ENCODE assay signal across 9 mouse cellular contexts in genomic region chr8:94171321-94171755, GRCm38 (mm10). TPM values are rescaled to one million over a fixed set of nuclear protein-coding genes. Genes with fewer than 3 reads are reported as not detected.
DNase-seq lines count a peak whose midpoint lies in the region; ATAC-seq and TF ChIP-seq lines count a peak whose summit lies in the region.
"Had no signal": no experiment of that assay in that cellular context is flagged by ENCODE, and none has a peak within 500 bp of the region (broad histone marks: within the 10 kb centered on the region; RNA-seq: fewer than 3 reads in every experiment).

No protein-coding gene starts in this region.

- no peak for TF ChIP-seq CTCF in left cerebral cortex, adult 2 months (IDR thresholded peaks at IDR 0.05)
- no peak for TF ChIP-seq CTCF in bone marrow macrophage, adult 2 months (IDR thresholded peaks at IDR 0.05; ENCODE audit: low read depth, low read length)

- H3K4me3 ChIP-seq in left cerebral cortex, adult 2 months: peak overlapping the region; percentile 47; the same call in 1 of the 2 replicates
- peak overlapping the region; percentile 87; the same call in 1 of the 2 replicates for H3K4me3 ChIP-seq in bone marrow macrophage, adult 2 months (ENCODE audit: insufficient read depth, low read length)
- peak overlapping the region; percentile 40 for H3K4me3 ChIP-seq in kidney, embryonic 14.5 days (ENCODE audit: low read length)

- H3K9ac ChIP-seq in kidney, embryonic 14.5 days (ENCODE audit: low read depth, low read length): no peak overlapping the region

- peak overlapping the region; percentile 63 for H3K27ac ChIP-seq in left cerebral cortex, adult 2 months
- no peak overlapping the region for H3K27ac ChIP-seq in bone marrow macrophage, adult 2 months (ENCODE audit: insufficient read depth, low read depth, low read length)
- H3K27ac ChIP-seq in kidney, embryonic 14.5 days (ENCODE audit: low read depth, low read length): no peak overlapping the region

- peaks cover 54% of the 10 kb centered on the region for H3K27me3 ChIP-seq in kidney, embryonic 14.5 days (ENCODE audit: control insufficient read depth, insufficient read depth, low read length)

- no peak for TF ChIP-seq POLR2A in bone marrow macrophage, adult 2 months (IDR thresholded peaks at IDR 0.05; ENCODE audit: borderline replicate concordance, low read depth, low read length)

- DNase-seq in left cerebral cortex, adult 2 months (ENCODE audit: extremely low spot score in 1 of 2, low spot score in 2 of 2): peak in 1 of 2 experiments; percentile 47
- DNase-seq in left cerebral cortex, adult 8-10 months (ENCODE audit: low spot score in 2 of 2): no peak
- DNase-seq in heart, adult 9 months (ENCODE audit: low spot score in 2 of 2): peak; percentile 56 to 69
- DNase-seq in lung, postnatal 36 days: peak; percentile 37
- no peak for DNase-seq in ovary, postnatal 10 days (ENCODE audit: low spot score)
- DNase-seq in cerebellum, adult 11 months: no peak

- H3K9me3 ChIP-seq in kidney, embryonic 14.5 days (ENCODE audit: control insufficient read depth, low read length): no peaks in the 10 kb centered on the region

- peak overlapping the region; percentile 85 for H3K4me2 ChIP-seq in kidney, embryonic 14.5 days (replicated peaks; ENCODE audit: low read depth, low read length)

- intact Hi-C loops in left cerebral cortex, adult 2 months (cut with DNase I): no loop called here

- ATAC-seq in kidney, embryonic 14.5 days (ENCODE audit: low FRiP score, low TSS enrichment): no peak

- no peaks in the 10 kb centered on the region for H3K36me3 ChIP-seq in kidney, embryonic 14.5 days (ENCODE audit: control insufficient read depth, insufficient read depth, low read length)

- peaks cover 17% of the 10 kb centered on the region for H3K4me1 ChIP-seq in bone marrow macrophage, adult 2 months (ENCODE audit: control insufficient read depth, insufficient read depth, low read length)
- H3K4me1 ChIP-seq in kidney, embryonic 14.5 days (ENCODE audit: control insufficient read depth, insufficient read depth, low read length): peaks cover 21% of the 10 kb centered on the region

- 26% methylated on average over 10 of the region's 10 CpGs for WGBS in kidney, embryonic 14.5 days

RNA-seq across cellular contexts. Expression of gene Mt2, which starts 1.1 kb away (rescaled TPM):
- 100 to 1,000 TPM; 384 to 423 TPM for total RNA-seq in left cerebral cortex, adult 2 months (2021)
- total RNA-seq in left cerebral cortex, adult 8-10 months (2022): 100 to 1,000 TPM; 287 to 602 (median 391) TPM
- 9.4 and 11.8 TPM in 2 replicates for polyA plus RNA-seq in bone marrow macrophage, adult 2 months (2012; ENCODE audit: insufficient read depth, insufficient read length, missing spikeins)
- polyA plus RNA-seq in kidney, embryonic 14.5 days (2014; fragmentation: Nextera tagmentation; extraction: Ambion mirVana): 58.3 and 67.5 TPM in 2 replicates

RNA-seq across cellular contexts. Expression of gene Mt1, which starts 7.5 kb away (rescaled TPM):
- total RNA-seq in left cerebral cortex, adult 2 months (2021): 100 to 1,000 TPM; 490 to 507 TPM
- total RNA-seq in left cerebral cortex, adult 8-10 months (2022): 100 to 1,000 TPM; 307 to 666 (median 449) TPM
- 218 and 271 TPM in 2 replicates for polyA plus RNA-seq in bone marrow macrophage, adult 2 months (2012; ENCODE audit: insufficient read depth, insufficient read length, missing spikeins)
- polyA plus RNA-seq in kidney, embryonic 14.5 days (2014; fragmentation: Nextera tagmentation; extraction: Ambion mirVana): 123 and 166 TPM in 2 replicates

RNA-seq across cellular contexts. Expression of gene Mt3, which starts 18.9 kb away (rescaled TPM):
- 100 to 1,000 TPM; 848 to 875 TPM for total RNA-seq in left cerebral cortex, adult 2 months (2021)
- 100 to 1,000 TPM; 785 to 962 (median 864) TPM for total RNA-seq in left cerebral cortex, adult 8-10 months (2022)
- not detected in 2 replicates for polyA plus RNA-seq in bone marrow macrophage, adult 2 months (2012; ENCODE audit: insufficient read depth, insufficient read length, missing spikeins)
- 0.60 and 1.7 TPM in 2 replicates for polyA plus RNA-seq in kidney, embryonic 14.5 days (2014; fragmentation: Nextera tagmentation; extraction: Ambion mirVana)

RNA-seq across cellular contexts. Expression of gene Mt4, which starts 34.3 kb away (rescaled TPM):
- total RNA-seq in left cerebral cortex, adult 2 months (2021): not detected
- total RNA-seq in left cerebral cortex, adult 8-10 months (2022): not detected
- not detected in 2 replicates for polyA plus RNA-seq in bone marrow macrophage, adult 2 months (2012; ENCODE audit: insufficient read depth, insufficient read length, missing spikeins)
- polyA plus RNA-seq in kidney, embryonic 14.5 days (2014; fragmentation: Nextera tagmentation; extraction: Ambion mirVana): not detected in 2 replicates
- total RNA-seq: layer of hippocampus, adult 8-10 months had no signal

RNA-seq across cellular contexts. Expression of gene Nup93, which starts 43.0 kb away (rescaled TPM):
- 10 to 100 TPM; 48.7 to 51.4 TPM for total RNA-seq in left cerebral cortex, adult 2 months (2021)
- total RNA-seq in left cerebral cortex, adult 8-10 months (2022): 10 to 100 TPM; 48.3 to 54.1 (median 49.8) TPM
- polyA plus RNA-seq in bone marrow macrophage, adult 2 months (2012; ENCODE audit: insufficient read depth, insufficient read length, missing spikeins): 21.4 and 23.7 TPM in 2 replicates
- polyA plus RNA-seq in kidney, embryonic 14.5 days (2014; fragmentation: Nextera tagmentation; extraction: Ambion mirVana): 51.8 and 103 TPM in 2 replicates

Comparison
In these comparisons a context has a peak if more than half of its experiments do, and no peak if none do; other contexts are left out.
1. DNase-seq: peak in heart, adult 9 months (2 of 2) and lung, postnatal 36 days (single experiment); none in left cerebral cortex, adult 8-10 months (0 of 2), ovary, postnatal 10 days (single experiment) and cerebellum, adult 11 months (single experiment).
2. Peak in every context shown above with its lines, with median percentiles within 50 percentile points of each other: H3K4me3 ChIP-seq.